Mouse (Mus musculus): ENCODE data around the gene Nkx1-2. TPM values are rescaled to one million over a fixed set of nuclear protein-coding genes. Genes with fewer than 3 reads are reported as not detected.

Nkx1-2 gene
- total and polyA plus RNA-seq, 2 experiments from 2014 or later: 0.08 TPM; not detected in 1

- WGBS: 50% methylated on average over 4 of the region's 4 CpGs
- Histone ChIP-seq H3K27ac (no peak overlapping the region), H3K9me3 (ENCODE audit: low read length) (no peaks in the 10 kb centered on the region), H3K36me3 (ENCODE audit: insufficient read depth, low read length) (peaks cover 29% of the 10 kb centered on the region), H3K9ac (replicated peaks; ENCODE audit: low read length) (no peak overlapping the region), H3K4me3 (ENCODE audit: low read length) (no peak overlapping the region), H3K4me1 (ENCODE audit: insufficient read depth, low read length) (no peaks in the 10 kb centered on the region), H3K4me2 (ENCODE audit: low read depth, low read length) (no peak overlapping the region), H3K27me3 (ENCODE audit: insufficient read depth, low read length) (no peaks in the 10 kb centered on the region)
- no peak for TF ChIP-seq CTCF (IDR thresholded peaks at IDR 0.05; ENCODE audit: low read depth)
- DNase-seq (ENCODE audit: low spot score): no peak
- no peak for ATAC-seq
Measured at GRCm38 (mm10) chr7:132555911-132556310, 43.5 kb downstream of the Nkx1-2 start.

GRCm38 (mm10) chr7:132554091-132554490 is 45.3 kb downstream of the Nkx1-2 start:
- Histone ChIP-seq H3K27ac (no peak overlapping the region), H3K9ac (replicated peaks; ENCODE audit: low read length) (no peak overlapping the region), H3K36me3 (ENCODE audit: insufficient read depth, low read length) (peaks cover 14% of the 10 kb centered on the region), H3K9me3 (ENCODE audit: low read length) (no peaks in the 10 kb centered on the region), H3K4me1 (ENCODE audit: insufficient read depth, low read length) (no peaks in the 10 kb centered on the region), H3K27me3 (ENCODE audit: insufficient read depth, low read length) (no peaks in the 10 kb centered on the region), H3K4me3 (ENCODE audit: low read length) (no peak overlapping the region), H3K4me2 (ENCODE audit: low read depth, low read length) (no peak overlapping the region)
- WGBS: 51% methylated on average over 2 of the region's 2 CpGs
- DNase-seq (ENCODE audit: low spot score) (peak; percentile 38), ATAC-seq (no peak)
- TF ChIP-seq CTCF (IDR thresholded peaks at IDR 0.05; ENCODE audit: low read depth): no peak

DNA sequence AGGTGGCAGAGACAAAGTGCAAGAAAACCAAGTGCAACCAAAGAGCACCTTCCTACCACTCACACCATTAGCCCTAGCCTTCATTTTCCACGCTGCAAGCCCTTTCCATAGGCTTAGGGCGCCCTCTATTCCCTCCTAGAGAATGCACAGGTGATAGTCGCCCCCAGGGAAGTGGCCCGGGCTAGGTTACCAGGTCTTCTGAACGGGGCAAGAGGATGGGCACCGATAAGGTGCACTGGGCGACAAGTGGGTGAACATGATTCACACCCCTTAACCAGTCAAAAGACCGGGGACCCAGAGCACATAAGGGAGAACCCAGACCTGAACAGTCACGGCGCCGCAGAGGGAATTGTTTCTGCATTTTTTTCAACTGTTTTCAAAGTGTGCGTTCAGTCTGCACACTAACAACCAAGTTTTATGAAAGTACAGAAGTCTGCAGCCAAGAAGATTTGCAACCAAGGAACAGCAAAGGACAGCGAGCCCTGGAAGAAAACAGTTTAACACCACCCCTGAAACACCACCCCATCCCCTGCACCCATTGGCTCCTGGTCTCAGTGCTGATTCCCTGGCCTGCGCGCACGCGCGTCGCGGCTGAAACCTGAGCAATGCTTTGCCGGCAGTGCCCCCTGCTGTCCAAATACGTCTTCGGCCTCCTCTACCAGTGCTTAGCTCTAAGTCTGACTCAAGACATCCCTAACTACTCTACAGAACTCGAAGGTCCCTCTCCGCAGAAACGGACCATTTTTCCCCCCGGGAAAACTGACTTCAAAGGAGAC is 47.9 kb downstream of the Nkx1-2 start:
- TF ChIP-seq CTCF (IDR thresholded peaks at IDR 0.05; ENCODE audit: low read depth): peak; percentile 94
- WGBS: under 1% methylated on average over 27 of the region's 27 CpGs
- no peaks in the 10 kb centered on the region for H3K27me3 ChIP-seq (ENCODE audit: insufficient read depth, low read length)
- no peaks in the 10 kb centered on the region for H3K4me1 ChIP-seq (ENCODE audit: insufficient read depth, low read length)
- H3K4me3 ChIP-seq (ENCODE audit: low read length): peak overlapping the region; percentile 44
- H3K9me3 ChIP-seq (ENCODE audit: low read length): no peaks in the 10 kb centered on the region
- H3K36me3 ChIP-seq (ENCODE audit: insufficient read depth, low read length): no peaks in the 10 kb centered on the region
- H3K27ac ChIP-seq: no peak overlapping the region
- peak overlapping the region; percentile 38 for H3K9ac ChIP-seq (replicated peaks; ENCODE audit: low read length)
- peak; percentile 97 for DNase-seq (ENCODE audit: low spot score)
- peak; percentile 94 for ATAC-seq
- H3K4me2 ChIP-seq (ENCODE audit: low read depth, low read length): peak overlapping the region; percentile 89

DNA sequence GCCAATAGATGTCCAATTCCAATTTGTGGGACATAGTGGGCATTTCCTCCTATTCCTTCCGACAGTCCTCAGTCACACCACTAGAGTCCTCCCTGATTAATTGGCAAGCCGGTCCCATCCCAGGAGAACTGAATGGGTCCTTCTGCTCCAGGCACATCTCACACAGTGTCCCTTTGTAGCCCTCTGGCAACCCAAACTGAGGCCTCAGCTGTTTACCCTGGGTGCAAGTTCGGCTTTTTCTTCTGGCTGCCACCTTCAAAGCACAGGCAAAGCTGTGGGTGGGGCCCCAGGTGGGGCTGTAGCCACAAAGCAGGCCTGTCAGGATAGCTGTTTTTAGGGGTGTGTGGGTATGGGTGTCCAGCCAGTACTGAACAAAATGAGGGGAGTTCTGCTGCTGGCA is 52.3 kb downstream of the Nkx1-2 start:
- 65% methylated on average over 3 of the region's 3 CpGs for WGBS

More for the DNA sequence above, 52.3 kb downstream of the Nkx1-2 start:
- Histone ChIP-seq H3K27ac (no peak overlapping the region), H3K9ac (replicated peaks; ENCODE audit: low read length) (no peak overlapping the region), H3K4me2 (ENCODE audit: low read depth, low read length) (no peak overlapping the region), H3K4me3 (ENCODE audit: low read length) (no peak overlapping the region), H3K4me1 (ENCODE audit: insufficient read depth, low read length) (0 out of 2 replicates have a peak, but pooled peaks cover 2% of the 10 kb centered on the region), H3K36me3 (ENCODE audit: insufficient read depth, low read length) (no peaks in the 10 kb centered on the region), H3K9me3 (ENCODE audit: low read length) (no peaks in the 10 kb centered on the region), H3K27me3 (ENCODE audit: insufficient read depth, low read length) (no peaks in the 10 kb centered on the region)
- ATAC-seq (no peak), DNase-seq (ENCODE audit: low spot score) (no peak)
- TF ChIP-seq CTCF (IDR thresholded peaks at IDR 0.05; ENCODE audit: low read depth): no peak

Other genes with a start within 250 kb of the Nkx1-2 start
- gene Oat, start 23.2 kb downstream of the Nkx1-2 start, total RNA-seq (2014; rRNA removed): 99.1 and 101 TPM in 2 replicates
- gene Oat, start 23.2 kb downstream of the Nkx1-2 start, polyA plus RNA-seq (2015; fragmentation: Nextera tagmentation; extraction: Ambion mirVana): 123 and 129 TPM in 2 replicates
- 42.5 and 55.6 TPM in 2 replicates for gene Lhpp, start 11.0 kb upstream of the Nkx1-2 start, total RNA-seq (2014; rRNA removed)
- 53.3 and 56.7 TPM in 2 replicates for gene Lhpp, start 11.0 kb upstream of the Nkx1-2 start, polyA plus RNA-seq (2015; fragmentation: Nextera tagmentation; extraction: Ambion mirVana)
- gene Fam53b, start 214.2 kb upstream of the Nkx1-2 start, total RNA-seq (2014; rRNA removed): 20.9 and 21.0 TPM in 2 replicates
- gene Fam53b, start 214.2 kb upstream of the Nkx1-2 start, polyA plus RNA-seq (2015; fragmentation: Nextera tagmentation; extraction: Ambion mirVana): 10.2 and 12.9 TPM in 2 replicates

All from hindbrain, postnatal 0 days (tissue).